Mouse (Mus musculus) kidney, embryonic 15.5 days (tissue): ENCODE measurements around the gene Glis1. TPM values are rescaled to one million over a fixed set of nuclear protein-coding genes. Genes with fewer than 3 reads are reported as not detected.

ENCODE experiments used
- ATAC-seq: fragments of 200-750 bp; cut with Nextera tagmentation; replicated peaks from 2 replicates; pipeline ENCODE4 v1.8.0; 2017; ENCODE audit warnings: moderate TSS enrichment; ENCODE audit not compliant: low FRiP score
- H3K27ac ChIP-seq: fragments of 300-500 bp; sonication (generic); 2 replicates; pipeline ENCODE4 v1.5.1; 2015; ENCODE audit warnings: mild to moderate bottlenecking, inconsistent platforms
- H3K27me3 ChIP-seq: fragments of 300-500 bp; sonication (generic); 2 replicates; pipeline ENCODE4 v1.6.1; 2015; ENCODE audit warnings: inconsistent platforms
- H3K36me3 ChIP-seq: fragments of 300-500 bp; sonication (generic); 2 replicates; pipeline ENCODE4 v1.6.1; 2015; ENCODE audit warnings: inconsistent platforms
- H3K4me1 ChIP-seq: fragments of 300-500 bp; sonication (generic); 2 replicates; pipeline ENCODE4 v1.6.1; 2015; ENCODE audit warnings: inconsistent platforms
- H3K4me2 ChIP-seq: fragments of 300-500 bp; sonication (generic); 2 replicates; pipeline ENCODE4 v1.6.1; 2015; ENCODE audit warnings: moderate library complexity, mild to moderate bottlenecking, inconsistent platforms
- H3K4me3 ChIP-seq: fragments of 300-500 bp; sonication (generic); replicated peaks from 2 replicates; pipeline ENCODE4 v1.5.1; 2015; ENCODE audit warnings: mild to moderate bottlenecking, inconsistent platforms
- H3K9ac ChIP-seq: fragments of 300-500 bp; sonication (generic); 2 replicates; pipeline ENCODE4 v1.6.1; 2015; ENCODE audit warnings: mild to moderate bottlenecking, inconsistent platforms
- H3K9me3 ChIP-seq: fragments of 300-500 bp; sonication (generic); replicated peaks from 2 replicates; pipeline ENCODE4 v1.6.1; 2016; ENCODE audit warnings: inconsistent platforms
- WGBS: fragments of 180-500 bp; shearing (Covaris S2); methylation state at CpG from one replicate; pipeline ENCODE4 v1.1.7; 2015; ENCODE audit warnings: mixed read lengths; 5-methylcytosine and 5-hydroxymethylcytosine counted together
- polyA plus RNA-seq: library from polyadenylated mRNA; unstranded; fragments of >200 nt; fragmentation: Nextera tagmentation; extraction: Ambion mirVana; gene quantifications from 2 replicates; pipeline ENCODE4 v1.2.1, GENCODE M21; 2015

The Glis1 gene
- polyA plus RNA-seq, 1 experiment from 2014 or later, result 6.4 TPM

DNA sequence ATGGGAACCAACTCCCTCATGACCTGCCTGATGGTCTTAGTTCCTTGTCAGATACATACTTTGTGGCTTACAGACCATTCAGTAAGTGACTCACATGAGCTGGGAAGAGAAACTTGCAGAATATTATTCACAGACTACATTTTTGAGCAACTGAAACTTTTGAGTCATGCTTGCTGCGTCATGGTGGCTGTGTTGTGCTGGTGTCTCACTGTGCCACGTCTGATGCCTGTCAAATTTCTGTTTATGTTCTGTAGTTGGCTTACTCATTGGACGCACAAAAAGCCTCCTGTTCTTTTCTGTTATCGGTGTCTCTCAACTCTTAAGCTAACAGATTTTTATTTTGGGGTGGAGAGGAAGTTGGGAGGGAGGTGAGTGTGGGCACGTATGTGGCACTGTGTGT, 119.4 kb downstream of the Glis1 start:
- no peak overlapping the region for H3K4me3 ChIP-seq
- no peak for ATAC-seq
- H3K27ac ChIP-seq, result no peak overlapping the region
- H3K4me2 ChIP-seq, result no peak overlapping the region
- H3K27me3 ChIP-seq, result no peaks in the 10 kb centered on the region
- peaks cover 9% of the 10 kb centered on the region; the same call in 1 of the 2 replicates for H3K4me1 ChIP-seq
- H3K9me3 ChIP-seq, result no peaks in the 10 kb centered on the region
- WGBS, result 74% methylated on average over 5 of the region's 5 CpGs
- no peak overlapping the region for H3K9ac ChIP-seq
- H3K36me3 ChIP-seq, result no peaks in the 10 kb centered on the region

DNA sequence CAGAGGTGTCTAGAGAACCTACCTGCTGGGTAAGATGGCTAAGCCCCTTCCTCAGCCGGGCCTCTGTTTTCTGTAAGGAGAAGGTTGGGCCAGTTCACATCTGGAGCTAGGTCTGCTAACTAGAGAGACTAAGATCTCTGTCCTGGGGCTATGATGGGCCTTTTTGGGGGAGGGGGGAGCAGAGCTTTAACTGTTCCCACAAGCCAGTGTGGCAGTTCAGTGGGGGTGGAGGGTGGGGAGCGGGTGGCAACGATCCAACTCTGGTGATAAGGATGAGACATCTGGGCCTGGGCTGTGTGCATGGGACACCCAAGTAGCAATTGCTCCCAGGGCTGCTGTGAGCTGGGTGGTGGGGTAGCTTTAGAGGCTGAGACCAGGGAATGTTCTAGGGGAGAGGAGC, 124.4 kb downstream of the Glis1 start:
- no peaks in the 10 kb centered on the region for H3K27me3 ChIP-seq
- no peak overlapping the region for H3K4me2 ChIP-seq
- 77% methylated on average over 3 of the region's 3 CpGs for WGBS
- H3K4me1 ChIP-seq, result peaks cover 4% of the 10 kb centered on the region
- no peak for ATAC-seq
- no peak overlapping the region for H3K4me3 ChIP-seq
- H3K36me3 ChIP-seq, result no peaks in the 10 kb centered on the region
- H3K9me3 ChIP-seq, result no peaks in the 10 kb centered on the region
- no peak overlapping the region for H3K27ac ChIP-seq
- H3K9ac ChIP-seq, result no peak overlapping the region

DNA sequence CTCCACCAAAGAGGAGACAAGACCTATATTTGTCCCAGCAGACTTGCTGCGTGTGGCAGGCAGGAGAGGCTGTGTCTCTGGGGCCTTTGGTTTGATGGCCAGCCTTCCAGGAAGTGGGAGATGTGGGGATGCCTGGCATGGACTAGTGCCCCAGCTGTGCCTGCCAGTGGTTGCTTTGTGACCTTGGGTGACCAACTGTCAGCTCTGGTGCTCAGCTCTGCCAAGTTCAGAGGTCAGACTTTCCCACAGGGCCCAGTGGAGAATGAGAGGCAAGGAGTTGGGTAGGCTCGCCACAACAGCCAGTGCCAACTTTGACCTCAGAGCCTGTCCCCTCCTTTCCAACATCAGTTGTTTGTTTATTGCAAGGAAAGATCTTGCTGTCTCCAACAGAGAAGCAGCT, 126.7 kb downstream of the Glis1 start:
- 92% methylated on average over 2 of the region's 2 CpGs for WGBS
- H3K4me1 ChIP-seq, result peaks cover 4% of the 10 kb centered on the region

DNA sequence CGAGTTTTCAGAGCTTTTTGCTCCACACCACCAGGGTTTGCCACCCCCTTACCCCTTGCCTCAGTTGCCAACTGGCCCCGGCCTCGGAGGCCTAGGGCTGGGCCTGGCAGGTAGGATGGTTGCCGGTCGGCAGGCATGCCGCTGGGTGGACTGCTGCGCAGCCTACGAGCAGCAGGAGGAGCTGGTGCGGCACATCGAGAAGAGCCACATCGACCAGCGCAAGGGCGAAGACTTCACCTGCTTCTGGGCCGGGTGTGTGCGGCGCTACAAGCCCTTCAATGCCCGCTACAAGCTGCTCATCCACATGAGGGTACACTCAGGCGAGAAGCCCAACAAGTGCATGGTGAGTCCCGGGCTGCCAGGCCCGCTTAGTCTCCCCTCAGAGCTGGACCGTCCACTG, 133.8 kb downstream of the Glis1 start:
- no peak overlapping the region for H3K4me2 ChIP-seq
- H3K9me3 ChIP-seq, result no peaks in the 10 kb centered on the region
- H3K4me3 ChIP-seq, result no peak overlapping the region
- WGBS, result 72% methylated on average over 21 of the region's 21 CpGs
- no peaks in the 10 kb centered on the region for H3K36me3 ChIP-seq
- ATAC-seq, result peak; percentile 31; the same call in 1 of the 2 replicates
- H3K27ac ChIP-seq, result no peak overlapping the region
- H3K4me1 ChIP-seq, result peaks cover 34% of the 10 kb centered on the region
- no peak overlapping the region for H3K9ac ChIP-seq
- 0 out of 2 replicates have a peak, but pooled peaks cover 3% of the 10 kb centered on the region for H3K27me3 ChIP-seq

More for the DNA sequence above, 126.7 kb downstream of the Glis1 start:
- H3K4me2 ChIP-seq, result no peak overlapping the region
- no peaks in the 10 kb centered on the region for H3K36me3 ChIP-seq
- ATAC-seq, result no peak
- H3K27ac ChIP-seq, result no peak overlapping the region
- no peak overlapping the region for H3K9ac ChIP-seq
- no peak overlapping the region for H3K4me3 ChIP-seq
- 0 out of 2 replicates have a peak, but pooled peaks cover 3% of the 10 kb centered on the region for H3K27me3 ChIP-seq
- no peaks in the 10 kb centered on the region for H3K9me3 ChIP-seq

DNA sequence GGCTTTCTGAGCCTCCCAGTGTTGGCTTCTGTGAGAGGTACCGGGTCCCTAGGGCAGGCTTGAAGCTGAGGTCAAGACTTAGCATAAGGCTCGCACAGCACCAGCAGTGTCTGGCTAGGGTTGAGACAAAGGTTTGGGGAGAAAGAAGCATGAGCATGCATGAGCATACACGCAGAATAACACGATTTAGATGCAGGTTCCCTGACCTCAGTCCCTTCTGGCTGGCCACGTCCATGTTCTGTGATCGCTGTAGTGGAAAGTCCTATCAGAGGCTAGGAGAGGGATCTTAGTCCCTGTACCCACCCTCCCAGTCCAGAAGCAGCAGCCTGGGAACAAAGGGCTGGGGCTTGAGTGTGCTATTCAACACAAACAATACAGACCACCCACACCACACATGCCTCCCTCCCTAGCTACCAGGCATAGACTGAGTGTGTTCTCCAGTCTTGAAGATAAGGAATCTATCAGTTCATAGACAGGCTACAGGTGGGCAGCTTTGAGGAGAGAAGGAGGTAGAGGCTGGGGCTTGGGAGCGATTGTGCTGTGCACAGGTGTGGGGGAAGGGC, 134.6 kb downstream of the Glis1 start:
- ATAC-seq, result no peak
- no peak overlapping the region for H3K9ac ChIP-seq
- H3K27me3 ChIP-seq, result 0 out of 2 replicates have a peak, but pooled peaks cover 3% of the 10 kb centered on the region
- H3K4me2 ChIP-seq, result no peak overlapping the region
- H3K4me3 ChIP-seq, result no peak overlapping the region
- 71% methylated on average over 7 of the region's 7 CpGs for WGBS
- no peaks in the 10 kb centered on the region for H3K9me3 ChIP-seq
- H3K36me3 ChIP-seq, result no peaks in the 10 kb centered on the region
- H3K27ac ChIP-seq, result no peak overlapping the region
- H3K4me1 ChIP-seq, result peaks cover 34% of the 10 kb centered on the region

DNA sequence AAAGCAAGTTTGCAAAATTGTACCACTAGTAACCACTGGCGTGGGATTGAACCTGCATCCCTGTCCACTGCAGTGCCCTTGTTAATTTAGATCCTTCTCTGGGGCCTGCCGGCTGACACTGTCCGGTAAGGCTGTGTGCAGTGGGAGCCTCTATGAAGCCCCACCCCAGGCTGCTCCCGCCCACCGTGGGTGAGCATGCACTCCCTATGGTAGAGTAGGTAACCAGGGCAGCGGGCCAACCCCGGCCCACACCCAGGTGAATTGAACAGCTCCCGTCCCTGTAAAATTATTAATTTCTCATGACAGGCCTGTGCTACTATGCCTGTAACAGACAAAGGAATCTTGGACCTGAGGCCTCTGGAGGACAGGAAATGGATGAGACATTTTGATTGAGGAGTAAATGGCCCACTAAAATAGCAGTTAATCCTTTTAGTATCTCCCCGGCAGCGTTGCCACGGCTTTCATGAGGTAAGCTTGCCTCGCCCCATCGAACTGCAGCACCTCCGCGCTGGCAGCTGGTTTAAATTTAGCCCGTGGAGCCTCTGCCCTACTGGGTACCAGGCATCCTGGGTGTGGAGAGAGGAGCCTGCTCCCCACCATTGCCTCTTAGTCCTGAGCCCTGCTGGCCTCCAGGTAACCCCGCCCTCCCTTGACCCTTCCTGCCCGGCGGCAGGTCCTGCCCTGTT, 136.1 kb downstream of the Glis1 start:
- ATAC-seq, result no peak
- H3K4me2 ChIP-seq, result no peak overlapping the region
- no peaks in the 10 kb centered on the region for H3K27me3 ChIP-seq
- H3K4me1 ChIP-seq, result peaks cover 34% of the 10 kb centered on the region
- no peaks in the 10 kb centered on the region for H3K9me3 ChIP-seq
- no peak overlapping the region for H3K4me3 ChIP-seq
- peak overlapping the region; percentile 3; the same call in 1 of the 2 replicates for H3K27ac ChIP-seq
- H3K36me3 ChIP-seq, result no peaks in the 10 kb centered on the region
- no peak overlapping the region for H3K9ac ChIP-seq
- 40% methylated on average over 19 of the region's 19 CpGs for WGBS

DNA sequence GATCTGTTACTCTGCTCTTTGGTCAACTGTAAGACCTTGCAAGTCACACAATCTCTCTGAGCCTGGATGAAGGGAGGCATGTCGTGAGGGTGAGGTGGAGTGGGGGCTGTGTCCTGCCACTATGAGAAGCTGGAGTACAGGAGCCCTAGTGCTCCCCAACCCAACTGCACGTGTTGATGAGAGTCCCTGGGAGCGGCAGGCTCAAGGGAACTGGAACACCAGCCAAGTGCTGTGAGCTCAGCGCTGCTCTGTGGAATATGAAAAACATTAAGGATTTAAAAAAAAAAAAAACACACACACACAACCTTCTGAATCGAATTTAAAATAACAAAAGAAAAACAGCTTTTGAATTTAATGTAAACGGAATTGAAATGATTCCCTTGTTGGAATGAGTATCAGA, 141.4 kb downstream of the Glis1 start:
- Histone ChIP-seq H3K4me3 (no peak overlapping the region), H3K36me3 (no peaks in the 10 kb centered on the region), H3K27ac (no peak overlapping the region), H3K9ac (no peak overlapping the region), H3K27me3 (no peaks in the 10 kb centered on the region), H3K9me3 (no peaks in the 10 kb centered on the region), H3K4me2 (no peak overlapping the region), H3K4me1 (peaks cover 10% of the 10 kb centered on the region)
- ATAC-seq, result no peak
- 70% methylated on average over 6 of the region's 6 CpGs for WGBS

DNA sequence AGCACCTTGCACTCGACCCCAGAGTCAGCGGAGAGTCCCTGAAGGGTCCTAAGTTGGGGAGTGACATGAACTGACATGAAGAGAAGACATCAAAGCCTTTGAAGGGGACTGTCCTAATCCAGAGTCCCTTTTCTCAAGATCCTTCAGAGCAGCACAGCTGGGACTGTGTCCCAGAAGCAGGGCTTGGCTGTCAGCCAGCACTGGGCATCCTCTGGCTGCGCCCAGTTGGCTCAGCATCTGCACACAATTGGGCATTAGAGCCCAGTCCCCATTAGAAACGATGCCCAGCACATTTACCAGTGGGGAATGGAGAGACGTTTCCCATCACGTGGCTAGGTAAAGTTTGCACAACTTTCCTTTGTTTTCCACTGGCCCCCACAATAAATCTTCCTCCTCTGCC, 142.4 kb downstream of the Glis1 start:
- Histone ChIP-seq H3K9me3 (no peaks in the 10 kb centered on the region), H3K9ac (no peak overlapping the region), H3K4me1 (0 out of 2 replicates have a peak, but pooled peaks cover 3% of the 10 kb centered on the region), H3K4me2 (no peak overlapping the region), H3K27me3 (no peaks in the 10 kb centered on the region), H3K27ac (no peak overlapping the region), H3K4me3 (no peak overlapping the region), H3K36me3 (no peaks in the 10 kb centered on the region)
- ATAC-seq, result no peak
- WGBS, result 51% methylated on average over 6 of the region's 6 CpGs

DNA sequence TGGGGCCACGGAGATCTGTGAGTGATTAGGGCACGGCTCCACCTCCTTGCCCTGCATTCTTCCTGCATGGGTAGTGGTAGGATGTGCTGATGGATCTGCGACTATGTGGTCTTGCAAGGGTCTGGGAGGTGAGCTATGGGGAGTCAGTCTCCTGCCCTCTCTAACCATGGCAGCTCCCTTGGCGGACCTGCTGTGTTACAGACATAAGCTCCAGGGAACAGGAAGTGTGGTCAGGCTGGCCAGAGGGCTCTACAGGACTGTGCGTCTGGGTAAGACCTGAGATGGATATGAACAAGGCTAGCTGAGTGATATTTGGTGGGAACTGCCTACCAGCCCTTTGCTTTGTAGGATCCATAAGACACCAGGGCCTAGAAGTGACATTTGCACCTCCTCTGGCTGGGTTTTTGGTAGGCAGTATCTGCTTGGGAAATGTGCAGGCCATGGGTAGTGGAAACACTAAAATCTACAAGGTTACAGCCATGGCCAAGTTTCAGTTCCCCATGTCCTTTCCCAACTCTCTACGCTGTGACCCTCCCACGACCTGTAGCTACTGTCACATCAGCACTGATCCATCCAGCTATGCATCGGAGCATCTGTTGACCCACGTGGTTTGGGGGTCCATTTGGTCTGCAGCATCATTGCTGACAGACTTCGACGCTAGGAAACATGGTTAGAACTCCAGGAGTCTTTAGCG, 142.9 kb downstream of the Glis1 start:
- ATAC-seq, result no peak
- H3K9me3 ChIP-seq, result no peaks in the 10 kb centered on the region

DNA sequence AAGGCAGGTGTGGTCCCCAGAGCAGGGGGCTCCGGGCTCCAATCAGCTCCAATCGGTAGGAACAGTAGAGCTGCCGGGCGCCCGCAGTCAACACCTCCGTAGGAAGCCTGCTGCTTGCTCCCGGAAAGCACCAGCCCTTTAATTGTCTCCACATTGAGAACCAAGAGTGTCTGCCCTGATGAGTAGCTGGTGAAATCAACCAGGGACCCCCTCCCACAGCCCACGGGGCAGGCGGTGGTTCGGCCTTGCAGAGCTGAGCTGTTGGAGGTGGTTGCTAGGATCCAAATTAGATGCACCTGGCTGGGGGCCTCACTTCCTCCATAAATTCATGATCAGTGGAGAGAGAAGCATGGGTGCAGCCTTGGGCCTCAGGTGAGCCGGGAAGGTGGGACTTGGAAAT, 146.5 kb downstream of the Glis1 start:
- 80% methylated on average over 11 of the region's 11 CpGs for WGBS
- Histone ChIP-seq H3K4me1 (peaks cover 4% of the 10 kb centered on the region; the same call in 1 of the 2 replicates), H3K27me3 (no peaks in the 10 kb centered on the region), H3K27ac (no peak overlapping the region), H3K4me3 (no peak overlapping the region), H3K36me3 (no peaks in the 10 kb centered on the region), H3K4me2 (no peak overlapping the region), H3K9me3 (no peaks in the 10 kb centered on the region), H3K9ac (no peak overlapping the region)
- ATAC-seq, result no peak

More for the DNA sequence above, 142.9 kb downstream of the Glis1 start:
- Histone ChIP-seq H3K4me3 (no peak overlapping the region), H3K36me3 (no peaks in the 10 kb centered on the region), H3K27ac (no peak overlapping the region), H3K4me1 (no peaks in the 10 kb centered on the region), H3K4me2 (no peak overlapping the region), H3K27me3 (no peaks in the 10 kb centered on the region), H3K9ac (no peak overlapping the region)
- WGBS, result 72% methylated on average over 12 of the region's 12 CpGs

DNA sequence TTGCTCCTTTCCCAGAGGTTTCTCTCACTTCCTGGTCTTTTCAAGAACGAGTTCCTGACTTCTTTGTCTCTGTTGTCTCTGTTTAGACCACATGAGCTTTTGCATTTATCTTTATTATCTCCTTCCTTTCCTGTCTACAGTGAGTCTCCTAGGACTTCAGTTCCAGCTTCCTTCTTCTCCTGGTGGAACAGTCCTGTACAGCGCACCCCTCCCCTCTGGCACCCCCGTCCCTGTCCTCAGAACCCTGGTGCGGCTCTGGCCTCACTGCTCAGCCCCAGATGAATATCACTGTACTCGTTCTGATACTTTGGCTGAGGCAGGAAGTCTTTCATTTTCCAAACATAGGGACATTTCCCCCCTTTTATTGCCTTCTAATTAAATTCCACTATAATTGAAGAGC, 152.0 kb downstream of the Glis1 start:
- Histone ChIP-seq H3K27me3 (no peaks in the 10 kb centered on the region), H3K27ac (no peak overlapping the region), H3K4me1 (peaks cover 32% of the 10 kb centered on the region), H3K4me2 (no peak overlapping the region), H3K9me3 (no peaks in the 10 kb centered on the region), H3K36me3 (no peaks in the 10 kb centered on the region), H3K4me3 (no peak overlapping the region), H3K9ac (no peak overlapping the region)
- ATAC-seq, result no peak
- WGBS, result 58% methylated on average over 5 of the region's 5 CpGs

DNA sequence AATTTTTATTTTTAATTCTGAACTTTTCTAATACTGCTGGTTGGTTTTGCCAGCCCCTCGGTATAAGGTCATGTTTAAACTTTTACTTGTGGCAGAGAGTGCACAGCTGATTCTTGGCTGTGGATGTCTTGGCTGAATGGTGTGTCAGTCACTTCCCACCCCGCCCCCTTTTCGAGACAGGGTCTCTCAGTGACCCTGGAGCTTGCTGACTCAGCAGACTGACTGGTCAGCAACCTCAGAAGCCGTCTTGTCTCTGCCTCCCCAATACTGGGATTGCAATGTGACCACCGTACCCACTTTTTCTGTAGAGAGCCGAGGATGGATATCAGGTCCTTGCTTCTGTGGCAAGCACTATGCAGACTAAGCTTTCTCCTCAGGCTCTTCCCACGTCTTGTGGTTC, 154.2 kb downstream of the Glis1 start:
- no peak overlapping the region for H3K4me3 ChIP-seq
- no peaks in the 10 kb centered on the region for H3K27me3 ChIP-seq
- H3K36me3 ChIP-seq, result no peaks in the 10 kb centered on the region
- 77% methylated on average over 7 of the region's 7 CpGs for WGBS
- H3K9ac ChIP-seq, result no peak overlapping the region
- no peak for ATAC-seq
- H3K9me3 ChIP-seq, result no peaks in the 10 kb centered on the region
- H3K27ac ChIP-seq, result no peak overlapping the region
- H3K4me2 ChIP-seq, result no peak overlapping the region
- peaks cover 29% of the 10 kb centered on the region for H3K4me1 ChIP-seq
